Mouse (Mus musculus) kidney, embryonic 16.5 days (tissue): ENCODE measurements around the gene Gm10721. TPM values are rescaled to one million over a fixed set of nuclear protein-coding genes. Genes with fewer than 3 reads are reported as not detected.
"Not testable (repeated sequence)": the region's sequence is repeated elsewhere in the genome, so short reads cannot be mapped to it uniquely, and the experiment has no call there.

Experiments
- ATAC-seq: fragments of 200-750 bp; cut with Nextera tagmentation; 2 replicates; pipeline ENCODE4 v1.8.0; 2017; ENCODE audit warnings: moderate TSS enrichment; ENCODE audit not compliant: low FRiP score, low TSS enrichment
- H3K27ac ChIP-seq: fragments of 300-500 bp; sonication (generic); 2 replicates; pipeline ENCODE4 v1.5.1; 2014; ENCODE audit warnings: low read length
- H3K27me3 ChIP-seq: fragments of 300-500 bp; sonication (generic); 2 replicates; pipeline ENCODE4 v1.6.1; 2014; ENCODE audit warnings: low read length, control low read depth, mixed read lengths; ENCODE audit not compliant: insufficient read depth
- H3K36me3 ChIP-seq: fragments of 300-500 bp; sonication (generic); 2 replicates; pipeline ENCODE4 v1.6.1; 2014; ENCODE audit warnings: low read length, control low read depth, mixed read lengths; ENCODE audit not compliant: insufficient read depth
- H3K4me1 ChIP-seq: fragments of 300-500 bp; sonication (generic); 2 replicates; pipeline ENCODE4 v1.6.1; 2014; ENCODE audit warnings: low read length, control low read depth, mixed read lengths; ENCODE audit not compliant: insufficient read depth
- H3K4me2 ChIP-seq: fragments of 300-500 bp; sonication (generic); replicated peaks from 2 replicates; pipeline ENCODE4 v1.6.1; 2014; ENCODE audit warnings: low read depth, low read length
- H3K4me3 ChIP-seq: fragments of 300-500 bp; sonication (generic); 2 replicates; pipeline ENCODE4 v1.5.1; 2014; ENCODE audit warnings: mild to moderate bottlenecking, low read length
- H3K9ac ChIP-seq: fragments of 300-500 bp; sonication (generic); replicated peaks from 2 replicates; pipeline ENCODE4 v1.6.1; 2014; ENCODE audit warnings: low read length
- H3K9me3 ChIP-seq: fragments of 300-500 bp; sonication (generic); 2 replicates; pipeline ENCODE4 v1.6.1; 2016; ENCODE audit warnings: low read length, control low read depth
- WGBS: fragments of 180-500 bp; shearing (Covaris S2); extraction: QIAGEN DNeasy Blood & Tissue Kit; methylation state at CpG from one replicate; pipeline ENCODE4 v1.1.7; 2014; 5-methylcytosine and 5-hydroxymethylcytosine counted together
- polyA plus RNA-seq: library from polyadenylated mRNA; unstranded; fragments of >200 nt; fragmentation: Nextera tagmentation; extraction: Ambion mirVana; gene quantifications from 2 replicates; pipeline ENCODE4 v1.2.1, GENCODE M21; 2015

Gene Gm10721
- polyA plus RNA-seq, 1 experiment from 2014 or later: not detected

GRCm38 (mm10) chr9:3012054-3012621 is 802 bp upstream of the Gm10721 start:
- not testable (repeated sequence) for H3K9ac ChIP-seq, H3K27me3 ChIP-seq, H3K4me3 ChIP-seq, H3K36me3 ChIP-seq, ATAC-seq, H3K4me2 ChIP-seq, H3K27ac ChIP-seq, H3K9me3 ChIP-seq, H3K4me1 ChIP-seq
- 75% methylated on average over 2 of the region's 7 CpGs for WGBS

DNA sequence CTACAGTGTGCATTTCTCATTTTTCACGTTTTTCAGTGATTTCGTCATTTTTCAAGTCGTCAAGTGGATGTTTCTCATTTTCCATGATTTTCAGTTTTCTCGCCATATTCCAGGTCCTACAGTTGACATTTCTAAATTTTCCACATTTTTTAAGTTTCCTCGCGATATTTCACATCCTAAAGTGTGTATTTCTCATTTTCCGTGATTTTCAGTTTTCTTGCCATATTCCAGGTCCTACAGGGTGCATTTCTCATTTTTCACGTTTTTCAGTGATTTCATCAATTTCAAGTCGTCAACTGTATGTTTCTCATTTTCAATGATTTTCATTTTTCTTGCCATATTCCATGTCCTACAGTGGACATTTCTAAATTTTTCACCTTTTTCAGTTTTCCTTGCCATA is 2.4 kb downstream of the Gm10721 start, which contains the start of gene Gm10720:
Gm10720 (plus strand) TSS at position 301 of the 400 bp plus-strand sequence.
- H3K27ac ChIP-seq, H3K9ac ChIP-seq, H3K36me3 ChIP-seq, H3K4me3 ChIP-seq, H3K4me2 ChIP-seq, H3K27me3 ChIP-seq, H3K9me3 ChIP-seq, ATAC-seq, H3K4me1 ChIP-seq: not testable (repeated sequence)
- 64% methylated on average over 4 of the region's 9 CpGs for WGBS

GRCm38 (mm10) chr9:3015896-3016295 is 3.0 kb downstream of the Gm10721 start:
- not testable (repeated sequence) for H3K4me3 ChIP-seq, H3K4me1 ChIP-seq, H3K9ac ChIP-seq, H3K4me2 ChIP-seq, H3K27me3 ChIP-seq, H3K36me3 ChIP-seq, H3K27ac ChIP-seq, ATAC-seq, H3K9me3 ChIP-seq
- 70% methylated on average over 4 of the region's 6 CpGs for WGBS

DNA sequence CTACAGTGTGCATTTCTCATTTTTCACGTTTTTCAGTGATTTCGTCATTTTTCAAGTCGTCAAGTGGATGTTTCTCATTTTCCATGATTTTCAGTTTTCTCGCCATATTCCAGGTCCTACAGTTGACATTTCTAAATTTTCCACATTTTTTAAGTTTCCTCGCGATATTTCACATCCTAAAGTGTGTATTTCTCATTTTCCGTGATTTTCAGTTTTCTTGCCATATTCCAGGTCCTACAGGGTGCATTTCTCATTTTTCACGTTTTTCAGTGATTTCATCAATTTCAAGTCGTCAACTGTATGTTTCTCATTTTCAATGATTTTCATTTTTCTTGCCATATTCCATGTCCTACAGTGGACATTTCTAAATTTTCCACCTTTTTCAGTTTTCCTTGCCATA is 4.2 kb downstream of the Gm10721 start, which contains the start of gene Gm10719:
Gm10719 (plus strand) TSS at position 301 of the 400 bp plus-strand sequence.
- ATAC-seq, H3K4me3 ChIP-seq, H3K36me3 ChIP-seq, H3K4me1 ChIP-seq, H3K27ac ChIP-seq, H3K27me3 ChIP-seq, H3K4me2 ChIP-seq, H3K9me3 ChIP-seq, H3K9ac ChIP-seq: not testable (repeated sequence)
- 71% methylated on average over 1 of the region's 9 CpGs for WGBS

- not testable (repeated sequence) for ATAC-seq
Measured at GRCm38 (mm10) chr9:3018944-3019343, 6.0 kb downstream of the Gm10721 start.

GRCm38 (mm10) chr9:3019835-3020727 is 7.1 kb downstream of the Gm10721 start:
- not testable (repeated sequence) for H3K4me2 ChIP-seq, H3K36me3 ChIP-seq, H3K27ac ChIP-seq, H3K4me1 ChIP-seq, H3K9me3 ChIP-seq, H3K27me3 ChIP-seq, H3K9ac ChIP-seq, H3K4me3 ChIP-seq
- ATAC-seq: peak; percentile 73; the same call in 1 of the 2 replicates
- WGBS: 75% methylated on average over 11 of the region's 19 CpGs

More at GRCm38 (mm10) chr9:3018944-3019343, 6.0 kb downstream of the Gm10721 start:
- not testable (repeated sequence) for H3K4me1 ChIP-seq, H3K9ac ChIP-seq, H3K4me3 ChIP-seq, H3K27me3 ChIP-seq, H3K36me3 ChIP-seq, H3K4me2 ChIP-seq, H3K27ac ChIP-seq, H3K9me3 ChIP-seq
- 68% methylated on average over 9 of the region's 9 CpGs for WGBS

DNA sequence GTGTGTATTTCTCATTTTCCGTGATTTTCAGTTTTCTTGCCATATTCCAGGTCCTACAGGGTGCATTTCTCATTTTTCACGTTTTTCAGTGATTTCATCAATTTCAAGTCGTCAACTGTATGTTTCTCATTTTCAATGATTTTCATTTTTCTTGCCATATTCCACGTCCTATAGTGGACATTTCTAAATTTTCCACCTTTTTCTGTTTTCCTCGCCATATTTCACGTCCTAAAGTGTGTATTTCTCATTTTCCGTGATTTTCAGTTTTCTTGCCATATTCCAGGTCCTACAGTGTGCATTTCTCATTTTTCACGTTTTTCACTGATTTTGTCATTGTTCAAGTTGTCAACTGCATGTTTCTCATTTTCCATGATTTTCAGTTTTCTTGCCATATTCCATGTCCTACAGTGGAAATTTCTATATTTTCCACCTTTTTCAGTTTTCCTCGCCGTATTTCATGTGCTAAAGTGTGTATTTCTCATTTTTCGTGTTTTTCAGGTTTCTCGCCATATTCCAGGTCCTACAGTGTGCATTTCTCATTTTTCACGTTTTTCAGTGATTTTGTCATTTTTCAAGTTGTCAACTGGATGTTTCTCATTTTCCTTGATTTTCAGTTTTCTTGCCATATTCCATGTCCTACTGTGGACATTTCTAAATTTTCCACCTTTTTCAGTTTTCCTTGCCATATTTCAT is 9.5 kb downstream of the Gm10721 start:
- H3K9ac ChIP-seq, H3K9me3 ChIP-seq, H3K4me1 ChIP-seq, H3K4me3 ChIP-seq, ATAC-seq, H3K27me3 ChIP-seq, H3K27ac ChIP-seq, H3K36me3 ChIP-seq, H3K4me2 ChIP-seq: not testable (repeated sequence)
- WGBS: 70% methylated on average over 9 of the region's 13 CpGs

DNA sequence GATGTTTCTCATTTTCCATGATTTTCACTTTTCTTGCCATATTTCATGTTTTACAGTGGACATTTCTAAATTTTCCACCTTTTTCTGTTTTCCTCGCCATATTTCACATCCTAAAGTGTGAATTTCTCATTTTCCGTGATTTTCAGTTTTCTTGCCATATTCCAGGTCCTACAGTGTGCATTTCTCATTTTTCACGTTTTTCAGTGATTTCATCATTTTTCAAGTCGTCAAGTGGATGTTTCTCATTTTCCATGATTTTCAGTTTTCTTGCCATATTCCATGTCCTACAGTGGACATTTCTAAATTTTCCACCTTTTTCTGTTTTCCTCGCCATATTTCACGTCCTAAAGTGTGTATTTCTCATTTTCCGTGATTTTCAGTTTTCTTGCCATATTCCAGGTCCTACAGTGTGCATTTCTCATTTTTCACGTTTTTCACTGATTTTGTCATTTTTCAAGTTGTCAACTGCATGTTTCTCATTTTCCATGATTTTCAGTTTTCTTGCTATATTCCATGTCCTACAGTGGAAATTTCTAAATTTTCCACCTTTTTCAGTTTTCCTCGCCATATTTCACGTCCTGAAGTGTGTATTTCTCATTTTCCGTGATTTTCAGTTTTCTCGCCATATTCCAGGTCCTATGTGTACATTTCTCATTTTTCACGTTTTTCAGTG is 10.5 kb downstream of the Gm10721 start, which contains the start of gene Gm10718:
Gm10718 (plus strand) TSS at position 236 of the 673 bp plus-strand sequence.
- not testable (repeated sequence) for H3K27me3 ChIP-seq, H3K9ac ChIP-seq, H3K4me2 ChIP-seq, H3K4me1 ChIP-seq, H3K4me3 ChIP-seq, ATAC-seq, H3K36me3 ChIP-seq, H3K27ac ChIP-seq, H3K9me3 ChIP-seq
- WGBS: 77% methylated on average over 9 of the region's 13 CpGs

- not testable (repeated sequence) for H3K9ac ChIP-seq, H3K4me3 ChIP-seq, ATAC-seq, H3K9me3 ChIP-seq, H3K4me2 ChIP-seq, H3K4me1 ChIP-seq, H3K36me3 ChIP-seq, H3K27me3 ChIP-seq, H3K27ac ChIP-seq
- 66% methylated on average over 14 of the region's 16 CpGs for WGBS
Measured at GRCm38 (mm10) chr9:3023985-3024648, 11.2 kb downstream of the Gm10721 start.
